Mouse (Mus musculus) lung, embryonic 14.5 days (tissue): ENCODE data around the gene Tmem164. TPM values are rescaled to one million over a fixed set of nuclear protein-coding genes. Genes with fewer than 3 reads are reported as not detected.
A peak's percentile ranks its signal among the peaks of the same experiment; 100 is the strongest.

Experiments
- ATAC-seq: fragments of 200-750 bp; cut with Nextera tagmentation; 2 replicates; pipeline ENCODE4 v1.8.0; 2017; ENCODE audit warnings: mild to moderate bottlenecking, moderate TSS enrichment, moderate library complexity; ENCODE audit not compliant: insufficient read depth
- DNase-seq: peaks from one replicate; pipeline ENCODE4 v3.0.0-alpha.2; 2015
- H3K27ac ChIP-seq: fragments of 300-500 bp; sonication (generic); 2 replicates; pipeline ENCODE4 v1.5.1; 2014; ENCODE audit warnings: low read depth, mild to moderate bottlenecking, moderate library complexity
- H3K27me3 ChIP-seq: fragments of 300-500 bp; sonication (generic); 2 replicates; pipeline ENCODE4 v1.6.1; 2014; ENCODE audit warnings: low read length, control low read depth; ENCODE audit not compliant: insufficient read depth
- H3K36me3 ChIP-seq: fragments of 300-500 bp; sonication (generic); 2 replicates; pipeline ENCODE4 v1.6.1; 2014; ENCODE audit warnings: control low read depth; ENCODE audit not compliant: insufficient read depth
- H3K4me1 ChIP-seq: fragments of 300-500 bp; sonication (generic); 2 replicates; pipeline ENCODE4 v1.6.1; 2014; ENCODE audit warnings: antibody characterized with exemption, control low read depth; ENCODE audit not compliant: insufficient read depth
- H3K4me2 ChIP-seq: fragments of 300-500 bp; sonication (generic); 2 replicates; pipeline ENCODE4 v1.6.1; 2014; ENCODE audit warnings: mild to moderate bottlenecking
- H3K4me3 ChIP-seq: fragments of 300-500 bp; sonication (generic); 2 replicates; pipeline ENCODE4 v1.5.1; 2014; ENCODE audit warnings: low read depth, low read length
- H3K9ac ChIP-seq: fragments of 300-500 bp; sonication (generic); 2 replicates; pipeline ENCODE4 v1.6.1; 2014
- H3K9me3 ChIP-seq: fragments of 300-500 bp; sonication (generic); 2 replicates; pipeline ENCODE4 v1.6.1; 2016; ENCODE audit warnings: low read depth, low read length, control low read depth
- CTCF ChIP-seq: IDR thresholded peaks from 2 replicates; pipeline ENCODE4 v1.5.1; 2016; ENCODE audit warnings: antibody characterized with exemption, low read depth
- WGBS: fragments of 180-500 bp; shearing (Covaris S2); extraction: QIAGEN DNeasy Blood & Tissue Kit; methylation state at CpG from one replicate; pipeline ENCODE4 v1.1.7; 2014; 5-methylcytosine and 5-hydroxymethylcytosine counted together
- polyA plus RNA-seq: library from polyadenylated mRNA; unstranded; fragments of >200 nt; fragmentation: Nextera tagmentation; extraction: Ambion mirVana; gene quantifications from 2 replicates; pipeline ENCODE4 v1.2.1, GENCODE M21; 2014

Gene Tmem164
- polyA plus RNA-seq, 1 experiment from 2014 or later: 42.0 TPM

- H3K27me3 ChIP-seq: no peaks in the 10 kb centered on the region; the same call in 1 of the 2 replicates
- H3K27ac ChIP-seq: peak overlapping the region; percentile 92
- no peaks in the 10 kb centered on the region for H3K4me1 ChIP-seq
- DNase-seq (no peak), ATAC-seq (no peak)
- H3K4me2 ChIP-seq: peak overlapping the region; percentile 61
- WGBS: 41% methylated on average over 11 of the region's 11 CpGs
- peak overlapping the region; percentile 43 for H3K9ac ChIP-seq
- no peaks in the 10 kb centered on the region for H3K36me3 ChIP-seq
- no peaks in the 10 kb centered on the region for H3K9me3 ChIP-seq
- no peak for TF ChIP-seq CTCF
- peak overlapping the region; percentile 52 for H3K4me3 ChIP-seq
Observed at GRCm38 (mm10) chrX:142679502-142680250, 1.5 kb upstream of the Tmem164 start.

GRCm38 (mm10) chrX:142680391-142681055, 683 bp upstream of the Tmem164 start:
- H3K36me3 ChIP-seq: no peaks in the 10 kb centered on the region
- H3K4me1 ChIP-seq: no peaks in the 10 kb centered on the region; the same call in 1 of the 2 replicates
- H3K27me3 ChIP-seq: no peaks in the 10 kb centered on the region; the same call in 1 of the 2 replicates
- H3K9me3 ChIP-seq: no peaks in the 10 kb centered on the region
- 12% methylated on average over 18 of the region's 19 CpGs for WGBS
- peak overlapping the region; percentile 52 for H3K4me3 ChIP-seq
- ATAC-seq (peak; percentile 52), DNase-seq (peak; percentile 39)
- H3K27ac ChIP-seq: peak overlapping the region; percentile 92
- TF ChIP-seq CTCF: no peak
- H3K9ac ChIP-seq: peak overlapping the region; percentile 43
- peak overlapping the region; percentile 61 for H3K4me2 ChIP-seq

- peak; percentile 77 for DNase-seq
- no peaks in the 10 kb centered on the region for H3K9me3 ChIP-seq
- peak; percentile 89 for ATAC-seq
- WGBS: 10% methylated on average over 12 of the region's 43 CpGs
- H3K27me3 ChIP-seq: no peaks in the 10 kb centered on the region; the same call in 1 of the 2 replicates
- H3K9ac ChIP-seq: peak overlapping the region; percentile 64
- TF ChIP-seq CTCF: no peak
- H3K4me3 ChIP-seq: peak overlapping the region; percentile 52
- no peaks in the 10 kb centered on the region for H3K36me3 ChIP-seq
- no peaks in the 10 kb centered on the region; the same call in 1 of the 2 replicates for H3K4me1 ChIP-seq
- peak overlapping the region; percentile 77 for H3K4me2 ChIP-seq
- H3K27ac ChIP-seq: peak overlapping the region; percentile 92
Observed at GRCm38 (mm10) chrX:142681616-142682141, 473 bp downstream of the Tmem164 start.

GRCm38 (mm10) chrX:142682176-142682820, 1.1 kb downstream of the Tmem164 start:
- H3K9ac ChIP-seq: peak overlapping the region; percentile 64
- no peaks in the 10 kb centered on the region for H3K9me3 ChIP-seq
- no peaks in the 10 kb centered on the region; the same call in 1 of the 2 replicates for H3K4me1 ChIP-seq
- no peak for TF ChIP-seq CTCF
- H3K4me3 ChIP-seq: peak overlapping the region; percentile 52
- H3K27me3 ChIP-seq: no peaks in the 10 kb centered on the region; the same call in 1 of the 2 replicates
- no peaks in the 10 kb centered on the region for H3K36me3 ChIP-seq
- H3K4me2 ChIP-seq: peak overlapping the region; percentile 77
- ATAC-seq (no peak), DNase-seq (no peak)
- H3K27ac ChIP-seq: peak overlapping the region; percentile 92
- WGBS: 14% methylated on average over 28 of the region's 28 CpGs

GRCm38 (mm10) chrX:142682990-142683389, 1.8 kb downstream of the Tmem164 start:
- H3K9ac ChIP-seq: peak overlapping the region; percentile 64
- WGBS: 27% methylated on average over 5 of the region's 5 CpGs
- ATAC-seq: no peak
- H3K4me3 ChIP-seq: peak overlapping the region; percentile 52
- no peaks in the 10 kb centered on the region for H3K36me3 ChIP-seq
- H3K4me2 ChIP-seq: peak overlapping the region; percentile 77
- no peaks in the 10 kb centered on the region; the same call in 1 of the 2 replicates for H3K27me3 ChIP-seq
- H3K4me1 ChIP-seq: no peaks in the 10 kb centered on the region; the same call in 1 of the 2 replicates
- TF ChIP-seq CTCF: no peak
- H3K27ac ChIP-seq: no peak overlapping the region
- DNase-seq: no peak
- H3K9me3 ChIP-seq: no peaks in the 10 kb centered on the region

- Histone ChIP-seq H3K27me3 (no peaks in the 10 kb centered on the region; the same call in 1 of the 2 replicates), H3K4me3 (peak overlapping the region; percentile 8; the same call in 1 of the 2 replicates), H3K9ac (no peak overlapping the region), H3K4me1 (no peaks in the 10 kb centered on the region; the same call in 1 of the 2 replicates), H3K36me3 (no peaks in the 10 kb centered on the region), H3K27ac (no peak overlapping the region), H3K9me3 (no peaks in the 10 kb centered on the region), H3K4me2 (peak overlapping the region; percentile 77)
- TF ChIP-seq CTCF: no peak
- WGBS: 31% methylated on average over 4 of the region's 4 CpGs
- no peak for DNase-seq
- no peak for ATAC-seq
Observed at GRCm38 (mm10) chrX:142684674-142685073, 3.5 kb downstream of the Tmem164 start.
